Mouse (Mus musculus): ENCODE results near the gene Tcte2. TPM values are rescaled to one million over a fixed set of nuclear protein-coding genes. Genes with fewer than 3 reads are reported as not detected.
A peak's percentile ranks its signal among the peaks of the same experiment; 100 is the strongest.

The Tcte2 gene
- polyA plus RNA-seq, 1 experiment, result 0.44 TPM

DNA sequence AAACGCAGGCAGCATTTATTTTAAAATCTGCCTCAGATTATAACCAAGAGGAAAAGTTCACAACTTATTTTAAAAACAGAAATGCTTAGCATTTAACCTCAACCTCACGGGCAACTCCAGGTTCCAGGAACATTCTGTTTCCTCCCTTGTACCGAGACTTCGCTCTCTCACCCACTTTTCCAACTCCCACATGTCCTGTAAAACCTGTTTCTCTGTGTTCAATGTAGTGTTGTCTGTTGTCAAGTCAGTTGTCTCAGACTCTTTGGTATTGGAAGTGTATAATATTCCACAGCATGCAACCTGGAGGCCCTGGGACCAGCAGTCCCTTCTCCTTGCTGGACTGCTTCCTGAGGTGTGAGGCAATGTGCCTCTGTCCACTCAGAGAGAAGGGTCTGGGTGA is 47.5 kb downstream of the Tcte2 start:
- Histone ChIP-seq H3K4me3 (ENCODE audit: low read depth, low read length) (no peak overlapping the region), H3K27ac (ENCODE audit: insufficient read depth, low read depth, low read length) (no peak overlapping the region), H3K4me1 (ENCODE audit: control insufficient read depth, insufficient read depth, insufficient read length, low read length) (no peaks in the 10 kb centered on the region), H3K36me3 (ENCODE audit: control insufficient read depth, insufficient read depth, low read length) (no peaks in the 10 kb centered on the region), H3K27me3 (ENCODE audit: control insufficient read depth, insufficient read depth, low read length) (no peaks in the 10 kb centered on the region)
- TF ChIP-seq CTCF (IDR thresholded peaks at IDR 0.05; ENCODE audit: extremely low read depth, insufficient read length, insufficient replicate concordance, low read depth, low read length) (no peak), POLR2A (IDR thresholded peaks at IDR 0.05; ENCODE audit: low read depth, low read length) (no peak)
- WGBS, result 91% methylated on average over 4 of the region's 4 CpGs

DNA sequence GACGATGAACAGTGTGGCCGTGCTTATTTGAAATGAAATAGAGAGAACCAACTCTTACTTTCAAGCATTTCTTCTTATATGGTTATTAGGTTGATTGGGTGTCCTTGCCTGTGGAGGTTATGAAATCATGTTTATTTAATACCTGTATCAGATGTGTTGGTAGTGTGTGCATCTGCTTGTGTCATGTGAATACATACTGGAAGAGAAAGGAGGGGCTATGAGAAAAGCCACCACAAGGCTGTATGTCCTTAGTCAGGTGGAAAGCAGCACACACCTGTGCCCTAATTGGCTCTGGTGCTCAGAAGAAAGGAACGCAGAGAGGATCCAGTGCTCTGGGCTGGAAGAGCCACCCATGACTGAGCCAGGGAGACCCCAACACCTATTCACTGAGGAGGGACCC is 49.1 kb downstream of the Tcte2 start:
- Histone ChIP-seq H3K27me3 (ENCODE audit: control insufficient read depth, insufficient read depth, low read length) (no peaks in the 10 kb centered on the region), H3K4me3 (ENCODE audit: low read depth, low read length) (no peak overlapping the region), H3K4me1 (ENCODE audit: control insufficient read depth, insufficient read depth, insufficient read length, low read length) (no peaks in the 10 kb centered on the region), H3K27ac (ENCODE audit: insufficient read depth, low read depth, low read length) (no peak overlapping the region), H3K36me3 (ENCODE audit: control insufficient read depth, insufficient read depth, low read length) (no peaks in the 10 kb centered on the region)
- TF ChIP-seq CTCF (IDR thresholded peaks at IDR 0.05; ENCODE audit: extremely low read depth, insufficient read length, insufficient replicate concordance, low read depth, low read length), result no peak
- no peak for TF ChIP-seq POLR2A (IDR thresholded peaks at IDR 0.05; ENCODE audit: low read depth, low read length)
- WGBS, result 93% methylated on average over 3 of the region's 3 CpGs

DNA sequence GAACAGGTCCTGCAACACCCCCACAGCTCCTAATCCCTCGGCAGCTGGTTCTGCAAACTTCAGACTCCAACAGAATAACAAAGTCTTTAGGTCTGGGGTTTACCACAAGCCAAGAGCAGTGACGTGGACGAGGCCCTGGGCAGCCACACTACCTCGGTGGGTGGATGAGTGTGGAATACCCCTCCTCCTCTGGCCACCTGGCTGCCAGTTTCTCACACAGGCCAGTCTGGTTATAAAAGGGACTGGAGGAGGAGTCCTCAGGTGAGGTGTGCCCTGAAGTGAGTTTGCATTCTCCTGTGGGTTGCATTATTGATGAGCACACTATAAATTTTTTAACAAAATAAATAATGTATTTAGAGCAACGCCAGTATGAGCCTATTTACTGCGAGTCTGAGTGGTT is 49.5 kb downstream of the Tcte2 start:
- Histone ChIP-seq H3K36me3 (ENCODE audit: control insufficient read depth, insufficient read depth, low read length) (no peaks in the 10 kb centered on the region), H3K27me3 (ENCODE audit: control insufficient read depth, insufficient read depth, low read length) (no peaks in the 10 kb centered on the region), H3K27ac (ENCODE audit: insufficient read depth, low read depth, low read length) (no peak overlapping the region), H3K4me3 (ENCODE audit: low read depth, low read length) (no peak overlapping the region), H3K4me1 (ENCODE audit: control insufficient read depth, insufficient read depth, insufficient read length, low read length) (no peaks in the 10 kb centered on the region)
- WGBS, result 74% methylated on average over 6 of the region's 6 CpGs
- TF ChIP-seq POLR2A (IDR thresholded peaks at IDR 0.05; ENCODE audit: low read depth, low read length), result no peak
- TF ChIP-seq CTCF (IDR thresholded peaks at IDR 0.05; ENCODE audit: extremely low read depth, insufficient read length, insufficient replicate concordance, low read depth, low read length), result no peak

DNA sequence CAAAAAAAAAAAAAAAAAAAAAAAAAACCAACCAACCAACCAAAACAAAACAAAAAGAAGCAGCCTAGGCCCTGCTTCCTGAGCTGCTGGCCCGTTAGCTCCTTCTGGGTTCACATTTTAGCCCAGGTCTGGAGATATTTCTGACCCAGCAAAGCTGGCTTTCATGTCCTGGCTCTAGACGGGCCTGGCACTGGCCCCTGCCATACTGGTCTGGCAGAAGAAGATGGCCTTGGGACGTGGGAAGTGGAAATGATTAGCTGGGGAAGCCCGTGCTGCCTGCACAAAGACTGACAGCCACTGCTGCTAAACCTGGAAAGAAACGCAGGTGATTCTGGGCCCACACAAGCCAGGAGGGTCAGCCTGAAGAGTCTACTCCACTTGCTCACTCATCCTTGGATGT is 50.5 kb downstream of the Tcte2 start:
- no peaks in the 10 kb centered on the region for H3K27me3 ChIP-seq (ENCODE audit: control insufficient read depth, insufficient read depth, low read length)
- H3K27ac ChIP-seq (ENCODE audit: insufficient read depth, low read depth, low read length), result no peak overlapping the region
- H3K4me3 ChIP-seq (ENCODE audit: low read depth, low read length), result no peak overlapping the region
- TF ChIP-seq CTCF (IDR thresholded peaks at IDR 0.05; ENCODE audit: extremely low read depth, insufficient read length, insufficient replicate concordance, low read depth, low read length) (no peak), POLR2A (IDR thresholded peaks at IDR 0.05; ENCODE audit: low read depth, low read length) (no peak)
- 73% methylated on average over 5 of the region's 5 CpGs for WGBS
- H3K4me1 ChIP-seq (ENCODE audit: control insufficient read depth, insufficient read depth, insufficient read length, low read length), result no peaks in the 10 kb centered on the region
- H3K36me3 ChIP-seq (ENCODE audit: control insufficient read depth, insufficient read depth, low read length), result no peaks in the 10 kb centered on the region

DNA sequence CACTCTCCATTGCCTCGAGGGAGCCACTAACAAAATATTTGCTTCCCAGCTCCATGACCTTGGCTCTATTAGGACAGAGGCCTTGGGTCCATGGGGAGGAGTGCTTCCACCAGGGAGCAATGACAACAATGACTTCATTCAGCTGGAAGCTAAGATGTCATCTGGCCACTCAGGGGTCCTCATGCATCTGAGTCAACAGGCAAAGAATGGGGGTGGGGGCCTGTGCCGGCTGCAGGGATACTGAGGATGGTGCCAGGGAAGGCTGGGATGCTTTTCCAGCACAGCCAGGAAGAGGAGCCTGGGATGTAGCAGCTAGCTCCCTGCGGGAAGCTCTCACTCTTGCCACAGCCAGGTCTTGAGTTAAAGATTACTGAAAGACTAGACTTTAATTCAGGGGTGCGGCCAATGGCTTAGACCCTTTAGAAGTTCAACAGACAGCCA is 56.1 kb downstream of the Tcte2 start:
- H3K36me3 ChIP-seq (ENCODE audit: control insufficient read depth, insufficient read depth, low read length), result no peaks in the 10 kb centered on the region
- 52% methylated on average over 4 of the region's 4 CpGs for WGBS
- TF ChIP-seq POLR2A (IDR thresholded peaks at IDR 0.05; ENCODE audit: low read depth, low read length) (no peak), CTCF (IDR thresholded peaks at IDR 0.05; ENCODE audit: extremely low read depth, insufficient read length, insufficient replicate concordance, low read depth, low read length) (no peak)
- H3K4me1 ChIP-seq (ENCODE audit: control insufficient read depth, insufficient read depth, insufficient read length, low read length), result no peaks in the 10 kb centered on the region; the same call in 1 of the 2 replicates
- no peaks in the 10 kb centered on the region for H3K27me3 ChIP-seq (ENCODE audit: control insufficient read depth, insufficient read depth, low read length)
- no peak overlapping the region for H3K4me3 ChIP-seq (ENCODE audit: low read depth, low read length)
- no peak overlapping the region for H3K27ac ChIP-seq (ENCODE audit: insufficient read depth, low read depth, low read length)

DNA sequence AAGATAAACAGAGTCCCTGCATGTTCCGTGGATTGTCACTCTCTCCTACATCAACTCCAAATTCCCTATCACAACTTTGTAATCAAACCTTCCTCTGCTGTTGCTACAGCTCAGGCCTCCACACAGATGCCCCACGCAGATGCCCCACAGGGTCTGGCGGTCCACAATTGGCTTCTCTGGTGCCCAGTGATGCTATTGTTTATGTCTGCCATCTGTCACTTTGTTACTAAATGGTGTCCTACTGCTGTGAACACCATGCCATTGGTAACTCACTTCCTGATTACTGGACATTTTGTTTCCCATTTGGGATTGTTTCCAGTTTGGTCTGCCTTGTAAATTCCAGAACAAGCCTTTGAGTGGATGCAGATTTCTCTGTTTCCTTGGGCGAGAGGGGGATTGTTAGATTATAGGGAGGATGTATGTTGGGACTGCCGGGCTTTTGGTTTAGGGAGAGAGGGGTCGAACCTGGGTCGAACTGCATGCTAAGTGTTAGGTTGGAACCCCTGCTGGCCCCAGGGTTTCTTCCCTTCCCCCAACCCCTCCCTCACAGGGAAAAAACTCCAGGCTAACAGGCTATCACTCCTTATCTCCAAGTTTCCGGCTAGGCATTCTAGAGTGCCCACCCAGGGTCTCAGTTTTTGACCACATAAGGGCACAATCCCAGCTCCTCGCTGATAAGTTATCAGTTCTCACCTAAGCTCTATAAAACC is 57.9 kb downstream of the Tcte2 start:
- no peak for TF ChIP-seq CTCF (IDR thresholded peaks at IDR 0.05; ENCODE audit: extremely low read depth, insufficient read length, insufficient replicate concordance, low read depth, low read length)
- no peak for TF ChIP-seq POLR2A (IDR thresholded peaks at IDR 0.05; ENCODE audit: low read depth, low read length)
- H3K27me3 ChIP-seq (ENCODE audit: control insufficient read depth, insufficient read depth, low read length), result no peaks in the 10 kb centered on the region
- no peak overlapping the region for H3K27ac ChIP-seq (ENCODE audit: insufficient read depth, low read depth, low read length)
- H3K36me3 ChIP-seq (ENCODE audit: control insufficient read depth, insufficient read depth, low read length), result no peaks in the 10 kb centered on the region
- 64% methylated on average over 9 of the region's 9 CpGs for WGBS
- peaks cover 8% of the 10 kb centered on the region; the same call in 1 of the 2 replicates for H3K4me1 ChIP-seq (ENCODE audit: control insufficient read depth, insufficient read depth, insufficient read length, low read length)
- no peak overlapping the region for H3K4me3 ChIP-seq (ENCODE audit: low read depth, low read length)

DNA sequence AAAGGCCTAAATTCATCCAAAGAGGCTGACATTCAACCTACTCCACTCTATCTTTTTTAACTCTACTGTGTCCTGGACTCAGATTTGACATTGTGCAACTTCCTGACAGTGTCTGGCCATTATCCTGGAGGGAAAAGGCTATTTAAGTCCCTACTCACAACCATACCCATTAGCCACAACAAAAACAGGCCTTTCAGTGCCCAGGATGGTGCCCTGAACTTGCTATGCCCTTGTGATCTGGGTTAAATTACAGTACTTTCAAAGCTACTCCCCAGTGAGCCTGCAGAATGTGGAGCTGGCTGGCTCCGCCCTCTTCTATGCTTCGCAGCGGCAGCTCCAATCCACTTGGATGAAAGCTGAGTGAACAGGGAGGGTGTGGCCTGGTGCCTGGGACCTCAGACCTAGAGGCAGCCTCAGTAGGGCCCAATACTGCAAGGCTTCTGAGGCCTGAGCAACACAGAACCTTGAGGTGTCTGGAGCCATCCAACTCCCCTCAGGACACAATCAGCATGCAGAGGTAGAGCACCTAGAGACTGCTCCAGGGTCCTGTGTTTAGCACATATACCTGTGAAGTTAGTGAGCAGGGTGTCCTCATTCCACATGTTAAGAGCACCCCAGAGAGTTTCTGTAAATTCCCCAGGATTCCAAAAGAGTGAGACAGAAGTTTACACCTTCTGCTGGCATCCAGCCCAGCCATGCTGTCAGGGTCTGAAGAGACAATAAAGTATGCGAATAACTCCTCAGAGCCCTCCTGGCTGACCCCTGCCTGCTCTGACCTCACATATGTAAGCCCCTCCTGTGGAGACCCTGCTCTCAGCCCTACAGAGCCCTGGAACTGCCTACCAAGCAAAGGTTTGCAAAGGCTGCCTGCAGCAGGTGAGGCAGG is 61.3 kb downstream of the Tcte2 start:
- H3K4me3 ChIP-seq (ENCODE audit: low read depth, low read length), result no peak overlapping the region
- H3K4me1 ChIP-seq (ENCODE audit: control insufficient read depth, insufficient read depth, insufficient read length, low read length), result peaks cover 8% of the 10 kb centered on the region; the same call in 1 of the 2 replicates
- 39% methylated on average over 4 of the region's 4 CpGs for WGBS
- no peaks in the 10 kb centered on the region for H3K27me3 ChIP-seq (ENCODE audit: control insufficient read depth, insufficient read depth, low read length)
- no peaks in the 10 kb centered on the region for H3K36me3 ChIP-seq (ENCODE audit: control insufficient read depth, insufficient read depth, low read length)
- TF ChIP-seq CTCF (IDR thresholded peaks at IDR 0.05; ENCODE audit: extremely low read depth, insufficient read length, insufficient replicate concordance, low read depth, low read length) (no peak), POLR2A (IDR thresholded peaks at IDR 0.05; ENCODE audit: low read depth, low read length) (no peak)
- peak overlapping the region; percentile 48 for H3K27ac ChIP-seq (ENCODE audit: insufficient read depth, low read depth, low read length)
